Mouse (Mus musculus): ENCODE data around the gene Polm. TPM values are rescaled to one million over a fixed set of nuclear protein-coding genes. Genes with fewer than 3 reads are reported as not detected.

Polm gene
- polyA plus RNA-seq, 1 experiment: 10.6 TPM

GRCm38 (mm10) chr11:5858723-5859122, 20.9 kb upstream of the Polm start:
- no peaks in the 10 kb centered on the region for H3K4me1 ChIP-seq (ENCODE audit: control insufficient read depth, insufficient read depth, low read length)
- no peak overlapping the region for H3K4me3 ChIP-seq (ENCODE audit: insufficient read depth, low read length)
- no peak overlapping the region for H3K27ac ChIP-seq (ENCODE audit: insufficient read depth, low read length)
- TF ChIP-seq POLR2A (IDR thresholded peaks at IDR 0.05; ENCODE audit: extremely low read depth, insufficient read depth, low read length) (no peak), CTCF (IDR thresholded peaks at IDR 0.05; ENCODE audit: extremely low read depth, insufficient read depth, low read length) (no peak)

- no peak overlapping the region for H3K4me3 ChIP-seq (ENCODE audit: insufficient read depth, low read length)
- no peaks in the 10 kb centered on the region for H3K4me1 ChIP-seq (ENCODE audit: control insufficient read depth, insufficient read depth, low read length)
- H3K27ac ChIP-seq (ENCODE audit: insufficient read depth, low read length): peak overlapping the region; percentile 41
- TF ChIP-seq POLR2A (IDR thresholded peaks at IDR 0.05; ENCODE audit: extremely low read depth, insufficient read depth, low read length): no peak
- TF ChIP-seq CTCF (IDR thresholded peaks at IDR 0.05; ENCODE audit: extremely low read depth, insufficient read depth, low read length): no peak
Measured at GRCm38 (mm10) chr11:5856479-5857130, 18.8 kb upstream of the Polm start.

GRCm38 (mm10) chr11:5855902-5856301, 18.1 kb upstream of the Polm start:
- Histone ChIP-seq H3K27ac (ENCODE audit: insufficient read depth, low read length) (peak overlapping the region; percentile 84), H3K4me3 (ENCODE audit: insufficient read depth, low read length) (no peak overlapping the region), H3K4me1 (ENCODE audit: control insufficient read depth, insufficient read depth, low read length) (no peaks in the 10 kb centered on the region)
- TF ChIP-seq POLR2A (IDR thresholded peaks at IDR 0.05; ENCODE audit: extremely low read depth, insufficient read depth, low read length) (no peak), CTCF (IDR thresholded peaks at IDR 0.05; ENCODE audit: extremely low read depth, insufficient read depth, low read length) (no peak)

GRCm38 (mm10) chr11:5855481-5855880, 17.7 kb upstream of the Polm start:
- Histone ChIP-seq H3K4me3 (ENCODE audit: insufficient read depth, low read length) (no peak overlapping the region), H3K4me1 (ENCODE audit: control insufficient read depth, insufficient read depth, low read length) (no peaks in the 10 kb centered on the region), H3K27ac (ENCODE audit: insufficient read depth, low read length) (peak overlapping the region; percentile 84; the same call in 1 of the 2 replicates)
- TF ChIP-seq POLR2A (IDR thresholded peaks at IDR 0.05; ENCODE audit: extremely low read depth, insufficient read depth, low read length): no peak
- no peak for TF ChIP-seq CTCF (IDR thresholded peaks at IDR 0.05; ENCODE audit: extremely low read depth, insufficient read depth, low read length)

- Histone ChIP-seq H3K4me1 (ENCODE audit: control insufficient read depth, insufficient read depth, low read length) (no peaks in the 10 kb centered on the region; the same call in 1 of the 2 replicates), H3K27ac (ENCODE audit: insufficient read depth, low read length) (no peak overlapping the region), H3K4me3 (ENCODE audit: insufficient read depth, low read length) (no peak overlapping the region)
- no peak for TF ChIP-seq CTCF (IDR thresholded peaks at IDR 0.05; ENCODE audit: extremely low read depth, insufficient read depth, low read length)
- TF ChIP-seq POLR2A (IDR thresholded peaks at IDR 0.05; ENCODE audit: extremely low read depth, insufficient read depth, low read length): no peak
Measured at GRCm38 (mm10) chr11:5852314-5852713, 14.5 kb upstream of the Polm start.

GRCm38 (mm10) chr11:5851021-5851736, 13.4 kb upstream of the Polm start:
- H3K27ac ChIP-seq (ENCODE audit: insufficient read depth, low read length): no peak overlapping the region
- no peak for TF ChIP-seq CTCF (IDR thresholded peaks at IDR 0.05; ENCODE audit: extremely low read depth, insufficient read depth, low read length)
- no peak for TF ChIP-seq POLR2A (IDR thresholded peaks at IDR 0.05; ENCODE audit: extremely low read depth, insufficient read depth, low read length)
- no peak overlapping the region for H3K4me3 ChIP-seq (ENCODE audit: insufficient read depth, low read length)
- H3K4me1 ChIP-seq (ENCODE audit: control insufficient read depth, insufficient read depth, low read length): no peaks in the 10 kb centered on the region; the same call in 1 of the 2 replicates

- TF ChIP-seq POLR2A (IDR thresholded peaks at IDR 0.05; ENCODE audit: extremely low read depth, insufficient read depth, low read length) (no peak), CTCF (IDR thresholded peaks at IDR 0.05; ENCODE audit: extremely low read depth, insufficient read depth, low read length) (no peak)
- H3K27ac ChIP-seq (ENCODE audit: insufficient read depth, low read length): no peak overlapping the region
- H3K4me1 ChIP-seq (ENCODE audit: control insufficient read depth, insufficient read depth, low read length): no peaks in the 10 kb centered on the region; the same call in 1 of the 2 replicates
- no peak overlapping the region for H3K4me3 ChIP-seq (ENCODE audit: insufficient read depth, low read length)
Measured at GRCm38 (mm10) chr11:5850452-5850851, 12.6 kb upstream of the Polm start.

GRCm38 (mm10) chr11:5849316-5849715, 11.5 kb upstream of the Polm start:
- no peak overlapping the region for H3K27ac ChIP-seq (ENCODE audit: insufficient read depth, low read length)
- no peak overlapping the region for H3K4me3 ChIP-seq (ENCODE audit: insufficient read depth, low read length)
- no peak for TF ChIP-seq CTCF (IDR thresholded peaks at IDR 0.05; ENCODE audit: extremely low read depth, insufficient read depth, low read length)
- H3K4me1 ChIP-seq (ENCODE audit: control insufficient read depth, insufficient read depth, low read length): no peaks in the 10 kb centered on the region; the same call in 1 of the 2 replicates

- H3K27ac ChIP-seq (ENCODE audit: insufficient read depth, low read length): no peak overlapping the region
- H3K4me1 ChIP-seq (ENCODE audit: control insufficient read depth, insufficient read depth, low read length): no peaks in the 10 kb centered on the region; the same call in 1 of the 2 replicates
- no peak overlapping the region for H3K4me3 ChIP-seq (ENCODE audit: insufficient read depth, low read length)
- no peak for TF ChIP-seq POLR2A (IDR thresholded peaks at IDR 0.05; ENCODE audit: extremely low read depth, insufficient read depth, low read length)
- no peak for TF ChIP-seq CTCF (IDR thresholded peaks at IDR 0.05; ENCODE audit: extremely low read depth, insufficient read depth, low read length)
Measured at GRCm38 (mm10) chr11:5848741-5849140, 10.9 kb upstream of the Polm start.
